Mouse (Mus musculus): ENCODE results near the gene Ift43.
A peak's percentile ranks its signal among the peaks of the same experiment; 100 is the strongest.

Gene Ift43

GRCm38 (mm10) chr12:86082481-86083012 is at the start of gene Ift43:
Ift43 (plus strand) TSS chr12:86082541.
- DNase-seq (ENCODE audit: low spot score) = peak; percentile 85

GRCm38 (mm10) chr12:86035586-86035985 is 46.8 kb upstream of the Ift43 start:
- no peak for DNase-seq (ENCODE audit: low spot score)

- no peak for DNase-seq (ENCODE audit: low spot score)
Measured at GRCm38 (mm10) chr12:86036368-86037166, 45.8 kb upstream of the Ift43 start.

GRCm38 (mm10) chr12:86037235-86037921 is 45.0 kb upstream of the Ift43 start:
- no peak for DNase-seq (ENCODE audit: low spot score)

GRCm38 (mm10) chr12:86039078-86039477 is 43.3 kb upstream of the Ift43 start:
- DNase-seq (ENCODE audit: low spot score) = no peak

GRCm38 (mm10) chr12:86039751-86040150 is 42.6 kb upstream of the Ift43 start:
- DNase-seq (ENCODE audit: low spot score) = no peak

- no peak for DNase-seq (ENCODE audit: low spot score)
Measured at GRCm38 (mm10) chr12:86046141-86046540, 36.2 kb upstream of the Ift43 start.

GRCm38 (mm10) chr12:86046776-86047175 is 35.6 kb upstream of the Ift43 start:
- DNase-seq (ENCODE audit: low spot score) = no peak

GRCm38 (mm10) chr12:86047376-86047775 is 35.0 kb upstream of the Ift43 start:
- DNase-seq (ENCODE audit: low spot score) = no peak

- peak; percentile 30 for DNase-seq (ENCODE audit: low spot score)
Measured at GRCm38 (mm10) chr12:86049813-86050212, 32.5 kb upstream of the Ift43 start.

GRCm38 (mm10) chr12:86051477-86051876 is 30.9 kb upstream of the Ift43 start:
- DNase-seq (ENCODE audit: low spot score) = no peak

GRCm38 (mm10) chr12:86055306-86055705 is 27.0 kb upstream of the Ift43 start:
- no peak for DNase-seq (ENCODE audit: low spot score)

GRCm38 (mm10) chr12:86056976-86057375 is 25.4 kb upstream of the Ift43 start:
- peak; percentile 14 for DNase-seq (ENCODE audit: low spot score)

- no peak for DNase-seq (ENCODE audit: low spot score)
Measured at GRCm38 (mm10) chr12:86057516-86057915, 24.8 kb upstream of the Ift43 start.

- DNase-seq (ENCODE audit: low spot score) = peak; percentile 86
Measured at GRCm38 (mm10) chr12:86059341-86059740, 23.0 kb upstream of the Ift43 start.

- DNase-seq (ENCODE audit: low spot score) = peak; percentile 65
Measured at GRCm38 (mm10) chr12:86064796-86065195, 17.5 kb upstream of the Ift43 start.

- DNase-seq (ENCODE audit: low spot score) = no peak
Measured at GRCm38 (mm10) chr12:86071432-86071831, 10.9 kb upstream of the Ift43 start.

- no peak for DNase-seq (ENCODE audit: low spot score)
Measured at GRCm38 (mm10) chr12:86074681-86075080, 7.7 kb upstream of the Ift43 start.

GRCm38 (mm10) chr12:86075358-86075757 is 7.0 kb upstream of the Ift43 start:
- peak; percentile 44 for DNase-seq (ENCODE audit: low spot score)

GRCm38 (mm10) chr12:86076321-86076901 is 5.9 kb upstream of the Ift43 start:
- peak; percentile 22 for DNase-seq (ENCODE audit: low spot score)

- peak; percentile 68 for DNase-seq (ENCODE audit: low spot score)
Measured at GRCm38 (mm10) chr12:86077322-86077721, 5.0 kb upstream of the Ift43 start.

- DNase-seq (ENCODE audit: low spot score) = peak; percentile 54
Measured at GRCm38 (mm10) chr12:86077736-86078135, 4.6 kb upstream of the Ift43 start.

- DNase-seq (ENCODE audit: low spot score) = no peak
Measured at GRCm38 (mm10) chr12:86078176-86078552, 4.2 kb upstream of the Ift43 start.

Data from adipocyte (in vitro differentiated cells).